17 mouse cellular contexts compared by ENCODE assay signal in the genomic region with DNA sequence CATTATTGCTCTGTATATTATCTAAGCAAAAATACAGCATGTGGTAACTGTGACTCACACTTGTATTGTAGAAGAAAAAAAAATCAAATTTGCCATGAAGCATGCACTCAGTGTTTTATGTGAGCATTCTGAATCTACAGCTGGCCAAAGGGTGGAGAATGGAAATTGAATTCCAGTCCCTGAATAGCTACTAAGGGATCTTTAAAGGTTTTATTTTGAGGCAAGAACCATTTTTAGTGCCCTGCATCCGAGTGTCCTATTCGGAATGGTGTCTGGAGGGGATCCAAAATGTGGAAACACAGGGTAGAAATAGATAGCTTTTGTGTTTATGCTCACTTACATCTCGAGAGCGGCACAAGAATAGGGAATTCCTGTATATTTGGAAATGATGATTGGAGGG.
DNase-seq lines count a peak whose midpoint lies in the region; ATAC-seq lines count a peak whose summit lies in the region.
"Had no signal": no experiment of that assay in that cellular context is flagged by ENCODE, and none has a peak within 500 bp of the region (broad histone marks: within the 10 kb centered on the region; RNA-seq: fewer than 3 reads in every experiment).

No protein-coding gene starts in this region.

- H3K9me3 ChIP-seq in heart, embryonic 10.5 days = no peaks in the 10 kb centered on the region
- H3K9me3 ChIP-seq in heart, embryonic 16.5 days (replicated peaks; ENCODE audit: control insufficient read depth, low read length) = no peaks in the 10 kb centered on the region
- H3K9me3 ChIP-seq: embryonic facial prominence, embryonic 10.5 days; hindbrain, embryonic 15.5 days had no signal

- no peak for ATAC-seq in heart, embryonic 16.5 days (replicated peaks; ENCODE audit: extremely low read depth, insufficient read depth, low FRiP score)
- ATAC-seq: forebrain, embryonic 14.5 days; intestine, embryonic 16.5 days had no signal

- peaks cover 6% of the 10 kb centered on the region; the same call in 1 of the 2 replicates for H3K4me1 ChIP-seq in heart, embryonic 10.5 days
- H3K4me1 ChIP-seq in heart, embryonic 16.5 days (ENCODE audit: control insufficient read depth, insufficient read depth, low read length) = peaks cover 25% of the 10 kb centered on the region
- H3K4me1 ChIP-seq: embryonic facial prominence, embryonic 10.5 days; hindbrain, embryonic 15.5 days had no signal

- no peak overlapping the region for H3K4me2 ChIP-seq in heart, embryonic 16.5 days (ENCODE audit: low read depth, low read length)
- H3K4me2 ChIP-seq: hindbrain, embryonic 15.5 days had no signal

- H3K9ac ChIP-seq in heart, embryonic 16.5 days (ENCODE audit: low read length) = no peak overlapping the region
- H3K9ac ChIP-seq: hindbrain, embryonic 15.5 days had no signal

- WGBS in heart, embryonic 10.5 days = 76% methylated on average over 4 of the region's 4 CpGs
- WGBS in heart, embryonic 16.5 days = 45% methylated on average over 4 of the region's 4 CpGs

- H3K27ac ChIP-seq in heart, embryonic 10.5 days = no peak overlapping the region
- peak overlapping the region; percentile 2; the same call in 1 of the 2 replicates for H3K27ac ChIP-seq in heart, embryonic 16.5 days (ENCODE audit: low read length)
- H3K27ac ChIP-seq: embryonic facial prominence, embryonic 10.5 days; hindbrain, embryonic 15.5 days had no signal

- intact Hi-C loops in heart, postnatal 36 days (cut with DNase I) = no loop called here

- peak; percentile 11 for DNase-seq in heart, embryonic 10.5 days (ENCODE audit: low spot score)
- DNase-seq in heart, adult 18-20 months = no peak
- DNase-seq in heart, postnatal 36 days = no peak
- DNase-seq in NIH3T3 (ENCODE audit: low read depth) = peak; percentile 10
- DNase-seq in telencephalon, adult 2 months (ENCODE audit: low read depth, low spot score) = peak; percentile 36
- DNase-seq: adrenal gland, adult 2 months; adrenal gland, postnatal 25 days; cerebellum, adult 2 months; cerebellum, postnatal 10 days; gastrocnemius, postnatal 14 days; heart, postnatal 10 days had no signal

- no peaks in the 10 kb centered on the region for H3K27me3 ChIP-seq in heart, embryonic 10.5 days (ENCODE audit: insufficient read depth, poor library complexity, severe bottlenecking)
- H3K27me3 ChIP-seq in heart, embryonic 16.5 days (ENCODE audit: control insufficient read depth, insufficient read depth, low read length) = no peaks in the 10 kb centered on the region
- H3K27me3 ChIP-seq: CH12.LX; hindbrain, embryonic 15.5 days had no signal

- no peak overlapping the region for H3K4me3 ChIP-seq in heart, embryonic 10.5 days
- no peak overlapping the region for H3K4me3 ChIP-seq in heart, embryonic 16.5 days (ENCODE audit: low read length)
- H3K4me3 ChIP-seq: embryonic facial prominence, embryonic 10.5 days; hindbrain, embryonic 15.5 days had no signal

- H3K36me3 ChIP-seq in heart, embryonic 10.5 days = peaks cover 26% of the 10 kb centered on the region
- peaks cover 4% of the 10 kb centered on the region; the same call in 1 of the 2 replicates for H3K36me3 ChIP-seq in heart, embryonic 16.5 days (ENCODE audit: control insufficient read depth, insufficient read depth)
- H3K36me3 ChIP-seq: embryonic facial prominence, embryonic 10.5 days; hindbrain, embryonic 15.5 days had no signal

Comparison
In these comparisons a context has a peak if more than half of its experiments do, and no peak if none do; other contexts are left out.
1. DNase-seq: peak in heart, embryonic 10.5 days (single experiment), NIH3T3 (single experiment) and telencephalon, adult 2 months (single experiment); none in heart, adult 18-20 months (0 of 2) and heart, postnatal 36 days (0 of 2).